Mouse (Mus musculus): ENCODE data around the gene Dpep1. TPM values are rescaled to one million over a fixed set of nuclear protein-coding genes. Genes with fewer than 3 reads are reported as not detected.
A peak's percentile ranks its signal among the peaks of the same experiment; 100 is the strongest.
"Not testable (repeated sequence)": the region's sequence is repeated elsewhere in the genome, so short reads cannot be mapped to it uniquely, and the experiment has no call there.

Gene Dpep1
- polyA plus RNA-seq, 1 experiment, result 13.2 TPM

GRCm38 (mm10) chr8:123188006-123188405 lies 2.0 kb downstream of the Dpep1 start:
- H3K27me3 ChIP-seq (ENCODE audit: control insufficient read depth, insufficient read depth, low read length), result no peaks in the 10 kb centered on the region
- 99% methylated on average over 2 of the region's 2 CpGs for WGBS

GRCm38 (mm10) chr8:123188841-123189240 lies 2.8 kb downstream of the Dpep1 start:
- WGBS, result 68% methylated on average over 7 of the region's 7 CpGs
- H3K27me3 ChIP-seq (ENCODE audit: control insufficient read depth, insufficient read depth, low read length), result no peaks in the 10 kb centered on the region
- no peaks in the 10 kb centered on the region for H3K36me3 ChIP-seq (ENCODE audit: control insufficient read depth, insufficient read depth, low read length)
- H3K4me3 ChIP-seq (ENCODE audit: control insufficient read depth, insufficient read depth, low read length), result no peak overlapping the region
- DNase-seq, result no peak
- no peak overlapping the region for H3K27ac ChIP-seq (ENCODE audit: control insufficient read depth, insufficient read depth, low read length)
- TF ChIP-seq CTCF (IDR thresholded peaks at IDR 0.05; ENCODE audit: borderline replicate concordance, control insufficient read depth, extremely low read depth, insufficient read depth, low read length, poor library complexity) (no peak), POLR2A (IDR thresholded peaks at IDR 0.05; ENCODE audit: control insufficient read depth, extremely low read depth, insufficient read depth, low read length, poor library complexity) (no peak)
- peaks cover 11% of the 10 kb centered on the region for H3K4me1 ChIP-seq (replicated peaks; ENCODE audit: control insufficient read depth, insufficient read depth, low read length)

More at GRCm38 (mm10) chr8:123188006-123188405, 2.0 kb downstream of the Dpep1 start:
- H3K27ac ChIP-seq (ENCODE audit: control insufficient read depth, insufficient read depth, low read length), result no peak overlapping the region
- no peaks in the 10 kb centered on the region for H3K36me3 ChIP-seq (ENCODE audit: control insufficient read depth, insufficient read depth, low read length)
- H3K4me1 ChIP-seq (replicated peaks; ENCODE audit: control insufficient read depth, insufficient read depth, low read length), result peaks cover 11% of the 10 kb centered on the region
- H3K4me3 ChIP-seq (ENCODE audit: control insufficient read depth, insufficient read depth, low read length), result no peak overlapping the region
- TF ChIP-seq CTCF (IDR thresholded peaks at IDR 0.05; ENCODE audit: borderline replicate concordance, control insufficient read depth, extremely low read depth, insufficient read depth, low read length, poor library complexity) (no peak), POLR2A (IDR thresholded peaks at IDR 0.05; ENCODE audit: control insufficient read depth, extremely low read depth, insufficient read depth, low read length, poor library complexity) (no peak)
- no peak for DNase-seq

GRCm38 (mm10) chr8:123190678-123191077 lies 4.6 kb downstream of the Dpep1 start:
- H3K36me3 ChIP-seq (ENCODE audit: control insufficient read depth, insufficient read depth, low read length), result no peaks in the 10 kb centered on the region
- no peaks in the 10 kb centered on the region for H3K27me3 ChIP-seq (ENCODE audit: control insufficient read depth, insufficient read depth, low read length)
- peaks cover 11% of the 10 kb centered on the region for H3K4me1 ChIP-seq (replicated peaks; ENCODE audit: control insufficient read depth, insufficient read depth, low read length)
- no peak overlapping the region for H3K27ac ChIP-seq (ENCODE audit: control insufficient read depth, insufficient read depth, low read length)
- 5% methylated on average over 9 of the region's 9 CpGs for WGBS
- DNase-seq, result peak; percentile 48
- TF ChIP-seq CTCF (IDR thresholded peaks at IDR 0.05; ENCODE audit: borderline replicate concordance, control insufficient read depth, extremely low read depth, insufficient read depth, low read length, poor library complexity), result 0 out of 2 replicates have a peak, but pooled peaks have one; percentile 29
- no peak for TF ChIP-seq POLR2A (IDR thresholded peaks at IDR 0.05; ENCODE audit: control insufficient read depth, extremely low read depth, insufficient read depth, low read length, poor library complexity)
- H3K4me3 ChIP-seq (ENCODE audit: control insufficient read depth, insufficient read depth, low read length), result no peak overlapping the region

GRCm38 (mm10) chr8:123191908-123192307 lies 5.9 kb downstream of the Dpep1 start:
- WGBS, result 58% methylated on average over 8 of the region's 8 CpGs
- TF ChIP-seq POLR2A (IDR thresholded peaks at IDR 0.05; ENCODE audit: control insufficient read depth, extremely low read depth, insufficient read depth, low read length, poor library complexity), result no peak
- DNase-seq, result no peak
- Histone ChIP-seq H3K36me3 (ENCODE audit: control insufficient read depth, insufficient read depth, low read length) (no peaks in the 10 kb centered on the region), H3K27ac (ENCODE audit: control insufficient read depth, insufficient read depth, low read length) (no peak overlapping the region), H3K27me3 (ENCODE audit: control insufficient read depth, insufficient read depth, low read length) (no peaks in the 10 kb centered on the region), H3K4me3 (ENCODE audit: control insufficient read depth, insufficient read depth, low read length) (no peak overlapping the region), H3K4me1 (replicated peaks; ENCODE audit: control insufficient read depth, insufficient read depth, low read length) (peaks cover 11% of the 10 kb centered on the region)

- H3K4me3 ChIP-seq (ENCODE audit: control insufficient read depth, insufficient read depth, low read length), result no peak overlapping the region
- no peak for DNase-seq
- TF ChIP-seq POLR2A (IDR thresholded peaks at IDR 0.05; ENCODE audit: control insufficient read depth, extremely low read depth, insufficient read depth, low read length, poor library complexity) (no peak), CTCF (IDR thresholded peaks at IDR 0.05; ENCODE audit: borderline replicate concordance, control insufficient read depth, extremely low read depth, insufficient read depth, low read length, poor library complexity) (no peak)
- H3K36me3 ChIP-seq (ENCODE audit: control insufficient read depth, insufficient read depth, low read length), result no peaks in the 10 kb centered on the region
- H3K27ac ChIP-seq (ENCODE audit: control insufficient read depth, insufficient read depth, low read length), result no peak overlapping the region
- 98% methylated on average over 9 of the region's 9 CpGs for WGBS
- peaks cover 11% of the 10 kb centered on the region for H3K4me1 ChIP-seq (replicated peaks; ENCODE audit: control insufficient read depth, insufficient read depth, low read length)
- H3K27me3 ChIP-seq (ENCODE audit: control insufficient read depth, insufficient read depth, low read length), result no peaks in the 10 kb centered on the region
Measured at GRCm38 (mm10) chr8:123193771-123194170, 7.7 kb downstream of the Dpep1 start.

GRCm38 (mm10) chr8:123197016-123197415 lies 11.0 kb downstream of the Dpep1 start:
- H3K27ac ChIP-seq (ENCODE audit: control insufficient read depth, insufficient read depth, low read length); H3K4me1 ChIP-seq (replicated peaks; ENCODE audit: control insufficient read depth, insufficient read depth, low read length); H3K4me3 ChIP-seq (ENCODE audit: control insufficient read depth, insufficient read depth, low read length); DNase-seq; H3K27me3 ChIP-seq (ENCODE audit: control insufficient read depth, insufficient read depth, low read length); H3K36me3 ChIP-seq (ENCODE audit: control insufficient read depth, insufficient read depth, low read length): not testable (repeated sequence)
- 85% methylated on average over 5 of the region's 5 CpGs for WGBS

- H3K4me1 ChIP-seq (replicated peaks; ENCODE audit: control insufficient read depth, insufficient read depth, low read length), result no peaks in the 10 kb centered on the region
- no peak for TF ChIP-seq POLR2A (IDR thresholded peaks at IDR 0.05; ENCODE audit: control insufficient read depth, extremely low read depth, insufficient read depth, low read length, poor library complexity)
- no peak for TF ChIP-seq CTCF (IDR thresholded peaks at IDR 0.05; ENCODE audit: borderline replicate concordance, control insufficient read depth, extremely low read depth, insufficient read depth, low read length, poor library complexity)
- H3K27ac ChIP-seq (ENCODE audit: control insufficient read depth, insufficient read depth, low read length), result no peak overlapping the region
- no peak for DNase-seq
- H3K27me3 ChIP-seq (ENCODE audit: control insufficient read depth, insufficient read depth, low read length), result no peaks in the 10 kb centered on the region; the same call in 1 of the 2 replicates
- no peak overlapping the region for H3K4me3 ChIP-seq (ENCODE audit: control insufficient read depth, insufficient read depth, low read length)
- 77% methylated on average over 14 of the region's 14 CpGs for WGBS
- peaks cover under 1% of the 10 kb centered on the region; the same call in 1 of the 2 replicates for H3K36me3 ChIP-seq (ENCODE audit: control insufficient read depth, insufficient read depth, low read length)
Measured at GRCm38 (mm10) chr8:123199864-123200263, 13.8 kb downstream of the Dpep1 start.

All from thymus, adult 2 months (tissue).